Mouse (Mus musculus): ENCODE measurements around the gene Bhmt. TPM values are rescaled to one million over a fixed set of nuclear protein-coding genes. Genes with fewer than 3 reads are reported as not detected.

The Bhmt gene
- not detected in 2 replicates for total RNA-seq (2014; rRNA removed)
- polyA plus RNA-seq (2015; fragmentation: Nextera tagmentation; extraction: Ambion mirVana): 0.13 and 0.34 TPM in 2 replicates

GRCm38 (mm10) chr13:93637282-93638245, at the start of gene Bhmt:
Gene Bhmt (minus strand): TSS chr13:93637961.
- H3K27ac ChIP-seq (ENCODE audit: low read depth, low read length): no peak within 1 kb of the TSS
- no peak within 1 kb of the TSS for H3K9ac ChIP-seq
- no peaks in the 10 kb centered on the region for H3K36me3 ChIP-seq (ENCODE audit: insufficient read depth)
- H3K9me3 ChIP-seq (ENCODE audit: low read length): no peaks in the 10 kb centered on the region
- no peaks in the 10 kb centered on the region for H3K4me1 ChIP-seq (ENCODE audit: insufficient read depth)
- 80% methylated on average over 19 of the region's 19 CpGs for WGBS
- no peaks in the 10 kb centered on the region for H3K27me3 ChIP-seq (ENCODE audit: insufficient read depth, low read length)
- DNase-seq (no peak), ATAC-seq (no peak)
- H3K4me3 ChIP-seq (ENCODE audit: low read depth, low read length): no peak within 1 kb of the TSS
- no peak for TF ChIP-seq CTCF (IDR thresholded peaks at IDR 0.05; ENCODE audit: low read depth)
- no peak within 1 kb of the TSS for H3K4me2 ChIP-seq (ENCODE audit: low read depth)

- Histone ChIP-seq H3K36me3 (ENCODE audit: insufficient read depth) (no peaks in the 10 kb centered on the region), H3K9me3 (ENCODE audit: low read length) (no peaks in the 10 kb centered on the region), H3K4me1 (ENCODE audit: insufficient read depth) (no peaks in the 10 kb centered on the region), H3K9ac (no peak overlapping the region), H3K27ac (ENCODE audit: low read depth, low read length) (no peak overlapping the region), H3K4me2 (ENCODE audit: low read depth) (no peak overlapping the region), H3K4me3 (ENCODE audit: low read depth, low read length) (no peak overlapping the region), H3K27me3 (ENCODE audit: insufficient read depth, low read length) (no peaks in the 10 kb centered on the region)
- no peak for ATAC-seq
- DNase-seq: no peak
- 17% methylated on average over 5 of the region's 5 CpGs for WGBS
- TF ChIP-seq CTCF (IDR thresholded peaks at IDR 0.05; ENCODE audit: low read depth): no peak
Observed at GRCm38 (mm10) chr13:93687321-93687720, 49.6 kb upstream of the Bhmt start.

- H3K27me3 ChIP-seq (ENCODE audit: insufficient read depth, low read length): no peaks in the 10 kb centered on the region
- no peak overlapping the region for H3K4me3 ChIP-seq (ENCODE audit: low read depth, low read length)
- no peak overlapping the region for H3K4me2 ChIP-seq (ENCODE audit: low read depth)
- no peaks in the 10 kb centered on the region for H3K4me1 ChIP-seq (ENCODE audit: insufficient read depth)
- H3K9me3 ChIP-seq (ENCODE audit: low read length): no peaks in the 10 kb centered on the region
- no peak for ATAC-seq
- WGBS: 66% methylated on average over 4 of the region's 4 CpGs
- H3K27ac ChIP-seq (ENCODE audit: low read depth, low read length): no peak overlapping the region
- H3K36me3 ChIP-seq (ENCODE audit: insufficient read depth): no peaks in the 10 kb centered on the region
- no peak for TF ChIP-seq CTCF (IDR thresholded peaks at IDR 0.05; ENCODE audit: low read depth)
- DNase-seq: no peak
- no peak overlapping the region for H3K9ac ChIP-seq
Observed at GRCm38 (mm10) chr13:93685226-93685625, 47.5 kb upstream of the Bhmt start.

- no peak overlapping the region for H3K9ac ChIP-seq
- H3K4me1 ChIP-seq (ENCODE audit: insufficient read depth): no peaks in the 10 kb centered on the region
- ATAC-seq (no peak), DNase-seq (no peak)
- TF ChIP-seq CTCF (IDR thresholded peaks at IDR 0.05; ENCODE audit: low read depth): no peak
- no peak overlapping the region for H3K4me3 ChIP-seq (ENCODE audit: low read depth, low read length)
- no peak overlapping the region for H3K4me2 ChIP-seq (ENCODE audit: low read depth)
- H3K27ac ChIP-seq (ENCODE audit: low read depth, low read length): no peak overlapping the region
- no peaks in the 10 kb centered on the region for H3K9me3 ChIP-seq (ENCODE audit: low read length)
- no peaks in the 10 kb centered on the region for H3K27me3 ChIP-seq (ENCODE audit: insufficient read depth, low read length)
- no peaks in the 10 kb centered on the region for H3K36me3 ChIP-seq (ENCODE audit: insufficient read depth)
Observed at GRCm38 (mm10) chr13:93683336-93683735, 45.6 kb upstream of the Bhmt start.

GRCm38 (mm10) chr13:93676864-93677263, 39.1 kb upstream of the Bhmt start:
- 78% methylated on average over 9 of the region's 9 CpGs for WGBS
- Histone ChIP-seq H3K36me3 (ENCODE audit: insufficient read depth) (no peaks in the 10 kb centered on the region), H3K9me3 (ENCODE audit: low read length) (no peaks in the 10 kb centered on the region), H3K27ac (ENCODE audit: low read depth, low read length) (no peak overlapping the region), H3K27me3 (ENCODE audit: insufficient read depth, low read length) (no peaks in the 10 kb centered on the region), H3K4me1 (ENCODE audit: insufficient read depth) (no peaks in the 10 kb centered on the region), H3K4me2 (ENCODE audit: low read depth) (no peak overlapping the region), H3K4me3 (ENCODE audit: low read depth, low read length) (no peak overlapping the region), H3K9ac (no peak overlapping the region)
- no peak for DNase-seq
- ATAC-seq: no peak
- no peak for TF ChIP-seq CTCF (IDR thresholded peaks at IDR 0.05; ENCODE audit: low read depth)

- H3K9me3 ChIP-seq (ENCODE audit: low read length): no peaks in the 10 kb centered on the region
- no peak for DNase-seq
- H3K4me3 ChIP-seq (ENCODE audit: low read depth, low read length): no peak within 1 kb of the TSS
- H3K4me2 ChIP-seq (ENCODE audit: low read depth): 0 out of 2 replicates have a peak within 1 kb of the TSS, but pooled peaks have one; percentile 21
- no peak within 1 kb of the TSS for H3K9ac ChIP-seq
- H3K27me3 ChIP-seq (ENCODE audit: insufficient read depth, low read length): no peaks in the 10 kb centered on the region
- no peak within 1 kb of the TSS for H3K27ac ChIP-seq (ENCODE audit: low read depth, low read length)
- 9% methylated on average over 31 of the region's 31 CpGs for WGBS
- no peaks in the 10 kb centered on the region for H3K36me3 ChIP-seq (ENCODE audit: insufficient read depth)
- no peak for ATAC-seq
- H3K4me1 ChIP-seq (ENCODE audit: insufficient read depth): no peaks in the 10 kb centered on the region
- TF ChIP-seq CTCF (IDR thresholded peaks at IDR 0.05; ENCODE audit: low read depth): no peak
Observed at GRCm38 (mm10) chr13:93674131-93674561, 36.4 kb upstream of the Bhmt start, which contains the start of the genes Bhmt2 and Dmgdh. Gene Bhmt2 (minus strand): TSS chr13:93674302. Gene Dmgdh (plus strand): TSS chr13:93674433.

- Histone ChIP-seq H3K4me1 (ENCODE audit: insufficient read depth) (no peaks in the 10 kb centered on the region), H3K36me3 (ENCODE audit: insufficient read depth) (no peaks in the 10 kb centered on the region)
Observed at GRCm38 (mm10) chr13:93673296-93673695, 35.5 kb upstream of the Bhmt start.

More at GRCm38 (mm10) chr13:93673296-93673695, 35.5 kb upstream of the Bhmt start:
- no peaks in the 10 kb centered on the region for H3K9me3 ChIP-seq (ENCODE audit: low read length)
- ATAC-seq (no peak), DNase-seq (no peak)
- no peak overlapping the region for H3K4me3 ChIP-seq (ENCODE audit: low read depth, low read length)
- no peak overlapping the region for H3K4me2 ChIP-seq (ENCODE audit: low read depth)
- WGBS: 72% methylated on average over 2 of the region's 2 CpGs
- H3K27me3 ChIP-seq (ENCODE audit: insufficient read depth, low read length): no peaks in the 10 kb centered on the region
- H3K9ac ChIP-seq: no peak overlapping the region
- no peak for TF ChIP-seq CTCF (IDR thresholded peaks at IDR 0.05; ENCODE audit: low read depth)
- no peak overlapping the region for H3K27ac ChIP-seq (ENCODE audit: low read depth, low read length)

All from forebrain, postnatal 0 days (tissue).